Mouse (Mus musculus) CH12.LX (cell line): Measurements from ENCODE around the gene Ints5. TPM values are rescaled to one million over a fixed set of nuclear protein-coding genes. Genes with fewer than 3 reads are reported as not detected.

Source experiments
- DNase-seq: peaks from one replicate; pipeline ENCODE4 v3.0.0-alpha.2; 2013; ENCODE audit errors: extremely low read depth
- H3K27ac ChIP-seq: 2 replicates; pipeline ENCODE4 v1.5.1; 2012; ENCODE audit warnings: low read depth, mild to moderate bottlenecking, control low read depth, moderate library complexity; ENCODE audit not compliant: insufficient read depth
- H3K27me3 ChIP-seq: replicated peaks from 2 replicates; pipeline ENCODE3; 2012; ENCODE audit warnings: inconsistent platforms
- H3K36me3 ChIP-seq, 2 experiments: replicated peaks in 1 of 2; 2 replicates each; pipeline versions ENCODE3 to v1.6.1; 2012; ENCODE audit warnings: inconsistent platforms in 1 of 2, low read length in 1 of 2, mild to moderate bottlenecking in 1 of 2, mixed read lengths in 1 of 2, moderate library complexity in 1 of 2; ENCODE audit not compliant: control insufficient read depth in 1 of 2, insufficient read depth in 1 of 2
- H3K4me1 ChIP-seq, 2 experiments: 2 replicates each; pipeline ENCODE4 v1.6.1; 2012; ENCODE audit warnings: inconsistent platforms in 1 of 2, moderate library complexity in 1 of 2; ENCODE audit not compliant: insufficient read depth in 2 of 2, control insufficient read depth in 1 of 2
- H3K4me2 ChIP-seq: 2 replicates; pipeline ENCODE4 v1.6.1; 2012; ENCODE audit warnings: low read depth, mild to moderate bottlenecking, control low read depth; ENCODE audit not compliant: poor library complexity, insufficient read depth, severe bottlenecking
- H3K4me3 ChIP-seq, 3 experiments: fragments of 150-350 bp in 1 of 3; sonication (generic) in 1 of 3; replicated peaks in 1 of 3; 2 replicates each; pipeline versions ENCODE3 to v1.5.1; 2011 to 2012; ENCODE audit warnings: low read depth in 2 of 3, low read length in 2 of 3, mild to moderate bottlenecking in 2 of 3, moderate library complexity in 2 of 3, control low read depth in 1 of 3, improper control_type of control experiment in 1 of 3, inconsistent platforms in 1 of 3, mixed read lengths in 1 of 3; ENCODE audit not compliant: poor library complexity in 1 of 3
- H3K79me2 ChIP-seq: replicated peaks from 2 replicates; pipeline ENCODE4 v1.6.1; 2012; ENCODE audit warnings: mild to moderate bottlenecking, moderate library complexity; ENCODE audit not compliant: control insufficient read depth, poor library complexity, insufficient read depth, severe bottlenecking; ENCODE audit errors: extremely low read depth
- H3K9ac ChIP-seq: 2 replicates; pipeline ENCODE4 v1.6.1; 2012; ENCODE audit warnings: low read depth, mild to moderate bottlenecking, control low read depth, moderate library complexity; ENCODE audit not compliant: insufficient read depth
- H3K9me3 ChIP-seq: replicated peaks from 2 replicates; pipeline ENCODE3; 2012; ENCODE audit warnings: low read length, inconsistent platforms, mixed read lengths
- BHLHE40 ChIP-seq: IDR thresholded peaks from 2 replicates; pipeline ENCODE4 v1.6.1; 2011; ENCODE audit warnings: mild to moderate bottlenecking, low read depth, low read length, improper control_type of control experiment
- CHD2 ChIP-seq: IDR thresholded peaks from 2 replicates; pipeline ENCODE4 v1.6.1; 2011; ENCODE audit warnings: low read length, improper control_type of control experiment
- CTCF ChIP-seq, 2 experiments: IDR thresholded peaks in 1 of 2; conservative IDR thresholded peaks in 1 of 2; 2 replicates each; pipeline ENCODE4 v1.5.1; 2011 to 2012; ENCODE audit warnings: low read depth in 2 of 2, low read length in 2 of 2, improper control_type of control experiment in 1 of 2, inconsistent platforms in 1 of 2, mild to moderate bottlenecking in 1 of 2, moderate library complexity in 1 of 2
- ELF1 ChIP-seq: IDR thresholded peaks from 2 replicates; pipeline ENCODE4 v1.6.1; 2014; ENCODE audit warnings: low read depth, mild to moderate bottlenecking, inconsistent platforms, low read length, improper control_type of control experiment
- EP300 ChIP-seq: IDR thresholded peaks from 2 replicates; pipeline ENCODE4 v1.6.1; 2011; ENCODE audit warnings: low read length, improper control_type of control experiment
- ETS1 ChIP-seq: conservative IDR thresholded peaks from 2 replicates; pipeline ENCODE4 v1.6.1; 2012; ENCODE audit warnings: low read depth, mild to moderate bottlenecking, inconsistent platforms, low read length, improper control_type of control experiment, moderate library complexity
- GABPA ChIP-seq: IDR thresholded peaks from 2 replicates; pipeline ENCODE4 v1.6.1; 2012; ENCODE audit warnings: low read depth, low read length, improper control_type of control experiment, inconsistent platforms; ENCODE audit not compliant: insufficient replicate concordance
- HCFC1 ChIP-seq: IDR thresholded peaks from 2 replicates; pipeline ENCODE4 v1.6.1; 2012; ENCODE audit warnings: low read depth, mild to moderate bottlenecking, inconsistent platforms, low read length, improper control_type of control experiment
- IRF4 ChIP-seq: IDR thresholded peaks from 2 replicates; pipeline ENCODE4 v1.6.1; 2014; ENCODE audit warnings: low read depth, mild to moderate bottlenecking, inconsistent platforms, low read length, improper control_type of control experiment
- JUN ChIP-seq: IDR thresholded peaks from 2 replicates; pipeline ENCODE4 v1.6.1; 2011; ENCODE audit warnings: low read depth, mild to moderate bottlenecking, low read length, improper control_type of control experiment, moderate library complexity; ENCODE audit not compliant: insufficient read depth
- JUND ChIP-seq: conservative IDR thresholded peaks from 2 replicates; pipeline ENCODE4 v1.6.1; 2011; ENCODE audit warnings: low read depth, low read length, improper control_type of control experiment
- KAT2A ChIP-seq: IDR thresholded peaks from 2 replicates; pipeline ENCODE4 v1.6.1; 2012; ENCODE audit warnings: low read length, improper control_type of control experiment, inconsistent platforms; ENCODE audit not compliant: insufficient replicate concordance
- MAX ChIP-seq: IDR thresholded peaks from 2 replicates; pipeline ENCODE4 v1.6.1; 2011; ENCODE audit warnings: low read length, improper control_type of control experiment
- MAZ ChIP-seq: IDR thresholded peaks from 2 replicates; pipeline ENCODE4 v1.6.1; 2012; ENCODE audit warnings: low read depth, mild to moderate bottlenecking, inconsistent platforms, low read length, improper control_type of control experiment, moderate library complexity
- MXI1 ChIP-seq: IDR thresholded peaks from 2 replicates; pipeline ENCODE4 v1.6.1; 2011; ENCODE audit warnings: mild to moderate bottlenecking, low read depth, low read length, improper control_type of control experiment
- NELFE ChIP-seq: IDR thresholded peaks from 2 replicates; pipeline ENCODE4 v1.6.1; 2011; ENCODE audit warnings: low read depth, low read length, improper control_type of control experiment
- NRF1 ChIP-seq: IDR thresholded peaks from 2 replicates; pipeline ENCODE4 v1.6.1; 2014; ENCODE audit warnings: low read depth, mild to moderate bottlenecking, inconsistent platforms, low read length, improper control_type of control experiment, moderate library complexity
- PAX5 ChIP-seq: IDR thresholded peaks from 2 replicates; pipeline ENCODE4 v1.6.1; 2012; ENCODE audit warnings: low read length, inconsistent platforms, mixed read lengths
- POLR2A ChIP-seq: IDR thresholded peaks from 2 replicates; pipeline ENCODE4 v1.6.1; 2011; ENCODE audit warnings: low read depth, mild to moderate bottlenecking, improper control_type of control experiment, low read length
- POLR2AphosphoS2 ChIP-seq: IDR thresholded peaks from 2 replicates; pipeline ENCODE4 v1.6.1; 2011; ENCODE audit warnings: low read depth, low read length, improper control_type of control experiment
- RAD21 ChIP-seq: IDR thresholded peaks from 2 replicates; pipeline ENCODE4 v1.6.1; 2011; ENCODE audit warnings: low read depth, mild to moderate bottlenecking, low read length, improper control_type of control experiment, moderate library complexity
- RCOR1 ChIP-seq: conservative IDR thresholded peaks from 2 replicates; pipeline ENCODE4 v1.6.1; 2012; ENCODE audit warnings: low read depth, mild to moderate bottlenecking, inconsistent platforms, low read length, improper control_type of control experiment
- SIN3A ChIP-seq: IDR thresholded peaks from 2 replicates; pipeline ENCODE4 v1.6.1; 2012; ENCODE audit warnings: low read length, improper control_type of control experiment, inconsistent platforms
- TBP ChIP-seq: conservative IDR thresholded peaks from 2 replicates; pipeline ENCODE4 v1.6.1; 2011; ENCODE audit warnings: low read depth, low read length, improper control_type of control experiment
- TCF12 ChIP-seq: IDR thresholded peaks from 2 replicates; pipeline ENCODE4 v1.6.1; 2014; ENCODE audit warnings: low read depth, mild to moderate bottlenecking, inconsistent platforms, low read length, improper control_type of control experiment
- UBTF ChIP-seq: IDR thresholded peaks from 2 replicates; pipeline ENCODE4 v1.6.1; 2012; ENCODE audit warnings: low read depth, mild to moderate bottlenecking, inconsistent platforms, low read length, improper control_type of control experiment, moderate library complexity
- USF1 ChIP-seq: IDR thresholded peaks from 2 replicates; pipeline ENCODE4 v1.6.1; 2014; ENCODE audit warnings: low read depth, mild to moderate bottlenecking, inconsistent platforms, low read length, improper control_type of control experiment
- ZC3H11A ChIP-seq: IDR thresholded peaks from 2 replicates; pipeline ENCODE4 v1.6.1; 2012; ENCODE audit warnings: low read depth, mild to moderate bottlenecking, inconsistent platforms, low read length, improper control_type of control experiment
- ZKSCAN1 ChIP-seq: IDR thresholded peaks from 2 replicates; pipeline ENCODE4 v1.6.1; 2012; ENCODE audit warnings: low read depth, inconsistent platforms, low read length, improper control_type of control experiment, borderline replicate concordance
- ZMIZ1 ChIP-seq: IDR thresholded peaks from 2 replicates; pipeline ENCODE4 v1.6.1; 2012; ENCODE audit warnings: low read depth, mild to moderate bottlenecking, inconsistent platforms, low read length, improper control_type of control experiment
- ZNF384 ChIP-seq: IDR thresholded peaks from 2 replicates; pipeline ENCODE4 v1.6.1; 2012; ENCODE audit warnings: low read depth, low read length, improper control_type of control experiment, inconsistent platforms
- dilution Hi-C: fragments of 300-500 bp; cut with MboI; formaldehyde crosslinking; loops from 2 replicates; pipeline ENCODE4 v1.14.3; 2020; ENCODE audit warnings: low sequenced_read_pairs; ENCODE audit not compliant: extremely low pct_unique_long_range_greater_than_20kb, extremely low pct_ligation_motif_present
- in situ Hi-C: fragments of 300-500 bp; cut with MboI; formaldehyde crosslinking; loops from 3 replicates; pipeline ENCODE4 v1.14.3; 2019; ENCODE audit warnings: low sequenced_read_pairs, low pct_ligation_motif_present, low pct_unique_long_range_greater_than_20kb, mixed read lengths
- polyA plus RNA-seq: library from polyadenylated mRNA; unstranded; fragments of >175 nt; gene quantifications from 2 replicates; pipeline ENCODE4 v1.2.1, GENCODE M21; 2012; ENCODE audit warnings: low read depth; ENCODE audit not compliant: insufficient read length
- total RNA-seq, 2 experiments: library from RNA; depleted of rRNA; stranded (reverse); fragments of 300-350 nt in 1 of 2; fragments of >200 nt in 1 of 2; gene quantifications; 2 replicates each; pipeline ENCODE4 v1.2.3; 2012 to 2014

Gene Ints5
- total and polyA plus RNA-seq, 3 experiments = 17.2 to 38.9 (median 38.0) TPM

DNA sequence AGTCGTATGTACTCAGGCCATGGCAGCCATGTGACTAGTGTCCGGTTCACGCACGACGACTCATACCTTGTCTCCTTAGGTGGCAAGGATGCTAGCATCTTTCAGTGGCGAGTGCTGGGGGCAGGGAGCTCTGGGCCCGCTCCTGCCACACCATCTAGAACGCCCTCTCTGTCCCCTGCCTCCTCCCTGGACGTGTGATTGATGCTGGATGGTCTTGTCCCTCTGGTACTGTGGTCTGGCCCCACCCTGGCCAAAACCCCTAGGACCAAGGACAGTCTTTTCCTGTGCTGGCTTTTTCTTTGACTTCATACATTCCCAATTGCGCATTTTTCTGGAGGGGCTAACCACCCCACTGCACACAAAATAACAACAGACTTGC lies 48.3 kb downstream of the Ints5 start:
- Histone ChIP-seq H3K27ac (peak overlapping the region; percentile 99), H3K4me2 (peak overlapping the region; percentile 88), H3K4me3 (peak overlapping the region in 2 of 3 experiments; percentile 45 to 95), H3K27me3 (no peaks in the 10 kb centered on the region), H3K9ac (peak overlapping the region; percentile 72), H3K4me1 (peaks cover 16 to 48% of the 10 kb centered on the region in 2 experiments), H3K79me2 (peaks cover 39% of the 10 kb centered on the region), H3K9me3 (no peaks in the 10 kb centered on the region), H3K36me3 (peaks cover 57 to 75% of the 10 kb centered on the region in 2 experiments)
- TF ChIP-seq CHD2 = 0 out of 2 replicates have a peak, but pooled peaks have one; percentile 25
- TF ChIP-seq MXI1 = 0 out of 2 replicates have a peak, but pooled peaks have one; percentile 9
- TF ChIP-seq JUN = no peak
- peak; percentile 21 for DNase-seq
- dilution Hi-C loops (no loop called here), in situ Hi-C loops (no loop called here)

DNA sequence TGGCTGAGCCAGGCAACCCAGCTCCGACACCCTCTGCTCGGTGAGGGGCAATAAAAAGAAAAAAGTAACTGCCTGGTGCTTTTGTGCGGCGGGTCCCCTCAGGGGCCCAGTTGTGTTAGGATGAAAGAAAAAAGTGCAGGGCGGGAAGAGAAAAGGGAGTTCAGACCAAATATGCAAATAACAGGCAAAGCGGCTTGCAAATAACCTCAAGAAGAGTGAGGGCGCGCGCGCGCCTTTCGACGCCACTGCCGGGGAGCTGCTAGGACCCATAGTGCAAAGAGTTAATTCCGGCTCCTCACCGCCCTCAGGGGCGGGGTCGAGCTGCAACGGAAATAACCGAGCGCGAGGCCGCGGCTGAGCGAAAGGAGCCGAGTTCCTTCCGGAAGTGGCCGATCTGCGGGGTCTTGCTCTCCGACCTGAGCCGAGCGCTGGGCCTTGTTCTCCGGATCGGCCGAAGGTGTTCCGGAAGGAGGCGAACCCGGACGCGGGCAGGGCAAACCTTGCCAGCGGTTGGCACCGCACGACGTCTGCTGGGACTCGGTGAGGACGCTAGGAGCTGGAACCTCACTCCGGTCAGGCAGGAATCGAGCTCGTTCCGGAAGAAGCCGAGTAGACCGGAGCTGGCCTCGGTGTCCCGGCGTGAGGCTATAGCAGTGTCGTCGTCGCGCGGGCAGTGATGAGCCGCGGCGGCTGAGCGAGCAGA lies 48.9 kb downstream of the Ints5 start, which contains the start of gene Mta2:
Gene Mta2 (plus strand): TSS at position 361 of the 703 bp plus-strand sequence.
- H3K9me3 ChIP-seq = no peaks in the 10 kb centered on the region
- in situ Hi-C loops = no loop called here
- H3K79me2 ChIP-seq = peaks cover 42% of the 10 kb centered on the region
- peak; percentile 98 for DNase-seq
- peak within 1 kb of the TSS; percentile 97 for H3K9ac ChIP-seq
- H3K36me3 ChIP-seq = peaks cover 57 to 75% of the 10 kb centered on the region in 2 experiments
- H3K4me2 ChIP-seq = peak within 1 kb of the TSS; percentile 91
- H3K27me3 ChIP-seq = no peaks in the 10 kb centered on the region
- peaks cover 16 to 48% of the 10 kb centered on the region in 2 experiments for H3K4me1 ChIP-seq
- dilution Hi-C loops = no loop called here
- H3K4me3 ChIP-seq = peak within 1 kb of the TSS; percentile 75 to 95 (median 91)
- peak within 1 kb of the TSS; percentile 99 for H3K27ac ChIP-seq
- TF ChIP-seq IRF4 (peak; percentile 56; the same call in 1 of the 2 replicates), PAX5 (no peak), BHLHE40 (peak; percentile 64), ZKSCAN1 (no peak), GABPA (no peak), POLR2A (peak; percentile 76), RAD21 (no peak; the same call in 1 of the 2 replicates), USF1 (no peak), ZMIZ1 (peak; percentile 91), MAX (peak; percentile 70), ELF1 (peak; percentile 90), JUND (no peak), CHD2 (0 out of 2 replicates have a peak, but pooled peaks have one; percentile 16), NELFE (peak; percentile 84), POLR2AphosphoS2 (peak; percentile 86), HCFC1 (peak; percentile 69), NRF1 (peak; percentile 73), MAZ (peak; percentile 87; the same call in 1 of the 2 replicates), EP300 (peak; percentile 60; the same call in 1 of the 2 replicates), TBP (peak; percentile 91), ETS1 (peak; percentile 46), KAT2A (peak; percentile 65; the same call in 1 of the 2 replicates), UBTF (peak; percentile 52; the same call in 1 of the 2 replicates), SIN3A (peak; percentile 90), ZNF384 (peak; percentile 93), RCOR1 (no peak; the same call in 1 of the 2 replicates), CTCF (conservative IDR thresholded peaks at IDR 0.05 in 1 of 2, IDR thresholded peaks at IDR 0.05 in 1 of 2; ENCODE audit: low read depth in 2 of 2, low read length in 2 of 2) (0 out of 4 replicates have a peak, but pooled peaks of 1 of the 2 experiments have one; percentile 4), ZC3H11A (no peak), TCF12 (peak; percentile 56)
